Comparison of ENCODE assay signal across 8 mouse cellular contexts in the genomic region with DNA sequence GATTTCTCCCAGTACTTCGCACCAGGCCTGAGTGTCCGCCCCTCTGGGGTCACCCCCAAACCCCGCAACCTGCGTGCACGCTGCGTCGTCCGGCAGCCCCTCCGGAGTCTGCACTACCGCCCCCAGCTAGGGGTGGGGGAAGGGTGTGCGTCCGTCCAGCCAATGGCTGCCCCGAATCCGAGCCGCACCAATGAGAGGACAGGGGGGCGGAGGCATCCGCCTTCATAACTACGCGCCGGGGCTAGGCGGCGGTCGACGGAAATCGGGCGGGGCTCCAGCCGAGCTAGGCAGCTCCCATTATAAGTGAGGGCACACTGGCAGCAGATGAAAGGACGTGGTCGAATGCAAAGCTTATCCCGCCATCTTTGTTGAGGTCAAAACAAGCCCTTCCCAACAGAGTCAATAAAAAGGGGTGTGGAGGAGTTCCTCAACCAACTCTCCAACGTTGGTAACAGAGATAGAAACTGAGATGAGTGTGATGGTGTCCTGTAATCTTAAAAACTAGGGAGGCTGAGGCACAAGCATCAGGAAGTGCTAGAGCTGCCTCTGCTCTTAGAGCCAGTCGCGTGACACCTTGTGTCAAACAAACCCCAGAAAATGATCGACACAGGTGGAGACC. TPM values are rescaled to one million over a fixed set of nuclear protein-coding genes. Genes with fewer than 3 reads are reported as not detected.
A peak's percentile ranks its signal among the peaks of the same experiment; 100 is the strongest.
DNase-seq lines count a peak whose midpoint lies in the region; ATAC-seq and TF ChIP-seq lines count a peak whose summit lies in the region.

A gene (plus strand): TSS at position 368 of the 619 bp plus-strand sequence.

- peak; percentile 98 for DNase-seq in gastrocnemius, postnatal 10 days
- DNase-seq in left cerebral cortex, postnatal 10 days (ENCODE audit: extremely low spot score in 1 of 2, low spot score in 2 of 2), result peak; percentile 98 to 100
- peak; percentile 99 for DNase-seq in right cerebral cortex, postnatal 25 days
- DNase-seq in urinary bladder, postnatal 4 days (ENCODE audit: low spot score in 2 of 2), result peak; percentile 98 to 99

- H3K4me1 ChIP-seq in cortical plate, adult 2 months (ENCODE audit: control insufficient read depth, insufficient read depth, low read length), result peaks cover 5% of the 10 kb centered on the region; the same call in 1 of the 2 replicates

- peak within 1 kb of the TSS; percentile 47 for H3K4me3 ChIP-seq in cortical plate, adult 2 months (ENCODE audit: insufficient read depth, low read length)

- intact Hi-C loops in left cerebral cortex, postnatal 10 days (cut with DNase I), result no loop called here

- peak; percentile 89 for ATAC-seq in activated CD4-positive, CD25-positive, alpha-beta regulatory T cell, adult 4 months
- peak; percentile 86 for ATAC-seq in inflammation-experienced regulatory T-cells, adult 6 months
- peak; percentile 81 for ATAC-seq in megakaryocyte-erythroid progenitor cell, adult 5-6 weeks (replicated peaks; ENCODE audit: low FRiP score, low TSS enrichment, poor library complexity, severe bottlenecking)

- peak within 1 kb of the TSS; percentile 16; the same call in 1 of the 2 replicates for H3K27ac ChIP-seq in cortical plate, adult 2 months (ENCODE audit: insufficient read depth, low read length)

- TF ChIP-seq POLR2A in cortical plate, adult 2 months (IDR thresholded peaks at IDR 0.05; ENCODE audit: extremely low read depth, insufficient read depth, low read length), result no peak; the same call in 1 of the 2 replicates

- no peak for TF ChIP-seq CTCF in cortical plate, adult 2 months (IDR thresholded peaks at IDR 0.05; ENCODE audit: extremely low read depth, insufficient read depth, low read length)

RNA-seq across cellular contexts. Expression of the gene that starts here (rescaled TPM):
- polyA plus RNA-seq in activated CD4-positive, CD25-positive, alpha-beta regulatory T cell, adult 4 months (2017; shearing (Covaris generic)), result 1,000 to 10,000 TPM; 2,566 to 2,766 TPM
- polyA plus RNA-seq in cortical plate, adult 2 months (2012; rRNA removed), result 255 and 261 TPM in 2 replicates
- total RNA-seq in gastrocnemius, postnatal 10 days (2021), result 100 to 1,000 TPM; 793 to 822 TPM
- 1,000 to 10,000 TPM; 1,609 to 2,946 (median 2,383) TPM for polyA plus RNA-seq in inflammation-experienced regulatory T-cells, adult 6 months (2017; shearing (Covaris generic))
- total RNA-seq in left cerebral cortex, postnatal 10 days (2021), result 100 to 1,000 TPM; 437 to 456 TPM
- total RNA-seq in megakaryocyte-erythroid progenitor cell, adult 5-6 weeks (2014; fragmentation: Nextera tagmentation), result 2,679 and 3,223 TPM in 2 replicates
- total RNA-seq in megakaryocyte-erythroid progenitor cell, adult 5-6 weeks (2017), result 1,594 and 2,062 TPM in 2 replicates

Comparison
In these comparisons a context has a peak if more than half of its experiments do, and no peak if none do; other contexts are left out.
1. Peak in every context shown above with its lines: DNase-seq, ATAC-seq, H3K4me3 ChIP-seq and H3K27ac ChIP-seq.